Mouse (Mus musculus) stomach, embryonic 15.5 days (tissue): Measurements from ENCODE around the gene Sema4d. TPM values are rescaled to one million over a fixed set of nuclear protein-coding genes. Genes with fewer than 3 reads are reported as not detected.
A peak's percentile ranks its signal among the peaks of the same experiment; 100 is the strongest.

Source experiments
- ATAC-seq: fragments of 200-750 bp; cut with Nextera tagmentation; 2 replicates; pipeline ENCODE4 v1.8.0; 2017; ENCODE audit warnings: low read depth, moderate number of reproducible peaks, moderate TSS enrichment; ENCODE audit not compliant: insufficient read depth, low FRiP score
- H3K27ac ChIP-seq: fragments of 300-500 bp; sonication (generic); 2 replicates; pipeline ENCODE4 v1.5.1; 2015; ENCODE audit warnings: mild to moderate bottlenecking, inconsistent platforms
- H3K27me3 ChIP-seq: fragments of 300-500 bp; sonication (generic); replicated peaks from 2 replicates; pipeline ENCODE4 v1.6.1; 2015; ENCODE audit warnings: inconsistent platforms
- H3K36me3 ChIP-seq: fragments of 300-500 bp; sonication (generic); 2 replicates; pipeline ENCODE4 v1.6.1; 2015; ENCODE audit warnings: inconsistent platforms
- H3K4me1 ChIP-seq: fragments of 300-500 bp; sonication (generic); 2 replicates; pipeline ENCODE4 v1.6.1; 2015; ENCODE audit warnings: inconsistent platforms
- H3K4me2 ChIP-seq: fragments of 300-500 bp; sonication (generic); 2 replicates; pipeline ENCODE4 v1.6.1; 2015; ENCODE audit warnings: mild to moderate bottlenecking, inconsistent platforms
- H3K4me3 ChIP-seq: fragments of 300-500 bp; sonication (generic); replicated peaks from 2 replicates; pipeline ENCODE4 v1.5.1; 2015; ENCODE audit warnings: inconsistent platforms
- H3K9ac ChIP-seq: fragments of 300-500 bp; sonication (generic); 2 replicates; pipeline ENCODE4 v1.6.1; 2015; ENCODE audit warnings: inconsistent platforms
- H3K9me3 ChIP-seq: fragments of 300-500 bp; sonication (generic); 2 replicates; pipeline ENCODE4 v1.6.1; 2016; ENCODE audit warnings: inconsistent platforms
- WGBS: fragments of 180-500 bp; shearing (Covaris S2); methylation state at CpG from one replicate; pipeline ENCODE4 v1.1.7; 2015; 5-methylcytosine and 5-hydroxymethylcytosine counted together
- polyA plus RNA-seq: library from polyadenylated mRNA; unstranded; fragments of >200 nt; fragmentation: Nextera tagmentation; extraction: Ambion mirVana; gene quantifications from 2 replicates; pipeline ENCODE4 v1.2.1, GENCODE M21; 2015

Sema4d gene
- polyA plus RNA-seq, 1 experiment from 2014 or later, result 10.2 TPM

DNA sequence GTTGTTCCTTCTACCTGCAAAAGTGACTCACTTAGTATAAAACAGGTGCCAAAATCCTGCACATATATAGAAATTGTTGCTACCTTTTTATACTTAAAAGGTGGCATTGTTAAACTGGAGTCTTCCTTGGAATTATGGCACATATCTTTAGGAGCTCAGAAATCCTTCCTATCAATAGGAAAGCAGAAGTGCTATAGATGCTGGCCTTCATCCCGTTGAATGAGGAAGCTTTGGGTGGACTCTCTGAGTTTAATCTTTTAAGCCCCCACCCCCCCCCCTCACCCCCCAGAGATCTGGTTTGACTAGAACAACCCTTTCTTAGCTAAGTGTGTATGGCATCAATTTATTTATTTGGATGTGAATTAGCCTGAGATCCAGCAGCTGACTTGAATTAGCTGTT is 143.8 kb downstream of the Sema4d start:
- ATAC-seq, result no peak
- Histone ChIP-seq H3K27me3 (no peaks in the 10 kb centered on the region), H3K9ac (no peak overlapping the region), H3K9me3 (no peaks in the 10 kb centered on the region), H3K4me3 (no peak overlapping the region), H3K4me1 (peaks cover 24% of the 10 kb centered on the region), H3K36me3 (peaks cover 16% of the 10 kb centered on the region), H3K27ac (no peak overlapping the region), H3K4me2 (no peak overlapping the region)
- WGBS, result 58% methylated on average over 1 of the region's 1 CpGs

- Histone ChIP-seq H3K4me3 (no peak overlapping the region), H3K27ac (no peak overlapping the region), H3K9ac (no peak overlapping the region), H3K4me1 (peaks cover 24% of the 10 kb centered on the region), H3K36me3 (peaks cover 7% of the 10 kb centered on the region; the same call in 1 of the 2 replicates), H3K9me3 (no peaks in the 10 kb centered on the region), H3K27me3 (no peaks in the 10 kb centered on the region), H3K4me2 (peak overlapping the region; percentile 62)
- 76% methylated on average over 4 of the region's 4 CpGs for WGBS
- no peak for ATAC-seq
Observed at GRCm38 (mm10) chr13:51648237-51648636, 145.3 kb downstream of the Sema4d start.

- WGBS, result 83% methylated on average over 3 of the region's 3 CpGs
- ATAC-seq, result no peak
- peak overlapping the region; percentile 62 for H3K4me2 ChIP-seq
- peak overlapping the region; percentile 39; the same call in 1 of the 2 replicates for H3K4me3 ChIP-seq
- H3K9me3 ChIP-seq, result no peaks in the 10 kb centered on the region
- H3K4me1 ChIP-seq, result peaks cover 24% of the 10 kb centered on the region
- peaks cover 3% of the 10 kb centered on the region; the same call in 1 of the 2 replicates for H3K36me3 ChIP-seq
- no peaks in the 10 kb centered on the region for H3K27me3 ChIP-seq
- no peak overlapping the region for H3K27ac ChIP-seq
- H3K9ac ChIP-seq, result no peak overlapping the region
Observed at GRCm38 (mm10) chr13:51647770-51648169, 145.8 kb downstream of the Sema4d start.

GRCm38 (mm10) chr13:51646362-51647027 is 147.1 kb downstream of the Sema4d start:
- H3K4me2 ChIP-seq, result peak overlapping the region; percentile 62
- H3K27ac ChIP-seq, result no peak overlapping the region
- no peaks in the 10 kb centered on the region for H3K27me3 ChIP-seq
- H3K36me3 ChIP-seq, result no peaks in the 10 kb centered on the region
- peaks cover 22% of the 10 kb centered on the region for H3K4me1 ChIP-seq
- peak overlapping the region; percentile 66 for H3K4me3 ChIP-seq
- 25% methylated on average over 3 of the region's 3 CpGs for WGBS
- H3K9me3 ChIP-seq, result no peaks in the 10 kb centered on the region
- ATAC-seq, result no peak
- H3K9ac ChIP-seq, result peak overlapping the region; percentile 58

DNA sequence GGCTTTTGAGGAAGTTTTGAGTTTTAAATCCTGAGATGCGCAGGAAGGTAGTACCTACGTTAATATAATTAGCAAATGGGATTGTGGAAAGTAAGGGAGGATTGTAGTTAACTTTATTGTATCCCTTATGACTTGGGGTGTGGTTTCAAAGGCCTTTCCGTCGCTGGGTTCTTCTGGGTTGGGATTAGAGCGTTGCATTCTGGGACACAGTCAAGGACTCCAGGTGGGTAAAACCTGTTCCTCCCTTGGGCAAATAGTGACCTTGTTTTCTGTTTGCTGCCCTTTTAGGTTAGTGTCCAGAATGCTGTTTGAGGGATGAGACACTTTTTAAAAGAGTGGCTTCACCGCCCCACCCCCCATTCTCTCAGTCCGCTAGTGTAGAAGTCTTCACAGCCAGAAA is 147.7 kb downstream of the Sema4d start:
- H3K9me3 ChIP-seq, result no peaks in the 10 kb centered on the region
- peaks cover 16% of the 10 kb centered on the region for H3K4me1 ChIP-seq
- peak overlapping the region; percentile 58 for H3K9ac ChIP-seq
- H3K36me3 ChIP-seq, result no peaks in the 10 kb centered on the region
- H3K4me2 ChIP-seq, result peak overlapping the region; percentile 62
- 0% methylated on average over 7 of the region's 7 CpGs for WGBS
- H3K27me3 ChIP-seq, result no peaks in the 10 kb centered on the region
- no peak for ATAC-seq
- H3K4me3 ChIP-seq, result peak overlapping the region; percentile 66
- peak overlapping the region; percentile 78 for H3K27ac ChIP-seq

GRCm38 (mm10) chr13:51644829-51645789 is 148.4 kb downstream of the Sema4d start, which contains the start of gene Cks2:
TSS of gene Cks2 (plus strand) at chr13:51645232.
- peak within 1 kb of the TSS; percentile 66 for H3K4me3 ChIP-seq
- no peaks in the 10 kb centered on the region for H3K9me3 ChIP-seq
- WGBS, result under 1% methylated on average over 83 of the region's 83 CpGs
- ATAC-seq, result peak; percentile 97
- H3K4me1 ChIP-seq, result peaks cover 16% of the 10 kb centered on the region; the same call in 1 of the 2 replicates
- peak within 1 kb of the TSS; percentile 79 for H3K27ac ChIP-seq
- H3K4me2 ChIP-seq, result peak within 1 kb of the TSS; percentile 62
- H3K36me3 ChIP-seq, result no peaks in the 10 kb centered on the region
- H3K9ac ChIP-seq, result peak within 1 kb of the TSS; percentile 58
- H3K27me3 ChIP-seq, result no peaks in the 10 kb centered on the region

GRCm38 (mm10) chr13:51643924-51644828 is 149.4 kb downstream of the Sema4d start:
- 43% methylated on average over 20 of the region's 20 CpGs for WGBS
- Histone ChIP-seq H3K27ac (peak overlapping the region; percentile 79), H3K9me3 (no peaks in the 10 kb centered on the region), H3K4me3 (peak overlapping the region; percentile 66), H3K9ac (0 out of 2 replicates have a peak overlapping the region, but pooled peaks have one; percentile 21), H3K36me3 (no peaks in the 10 kb centered on the region), H3K27me3 (no peaks in the 10 kb centered on the region), H3K4me2 (peak overlapping the region; percentile 57), H3K4me1 (peaks cover 16% of the 10 kb centered on the region; the same call in 1 of the 2 replicates)
- ATAC-seq, result no peak

- Histone ChIP-seq H3K27ac (peak overlapping the region; percentile 40), H3K9ac (no peak overlapping the region), H3K9me3 (no peaks in the 10 kb centered on the region), H3K4me3 (no peak overlapping the region), H3K4me1 (peaks cover 5% of the 10 kb centered on the region; the same call in 1 of the 2 replicates), H3K4me2 (peak overlapping the region; percentile 16; the same call in 1 of the 2 replicates), H3K36me3 (no peaks in the 10 kb centered on the region), H3K27me3 (no peaks in the 10 kb centered on the region)
- 33% methylated on average over 11 of the region's 11 CpGs for WGBS
- ATAC-seq, result no peak
Observed at GRCm38 (mm10) chr13:51642171-51642778, 151.3 kb downstream of the Sema4d start.

DNA sequence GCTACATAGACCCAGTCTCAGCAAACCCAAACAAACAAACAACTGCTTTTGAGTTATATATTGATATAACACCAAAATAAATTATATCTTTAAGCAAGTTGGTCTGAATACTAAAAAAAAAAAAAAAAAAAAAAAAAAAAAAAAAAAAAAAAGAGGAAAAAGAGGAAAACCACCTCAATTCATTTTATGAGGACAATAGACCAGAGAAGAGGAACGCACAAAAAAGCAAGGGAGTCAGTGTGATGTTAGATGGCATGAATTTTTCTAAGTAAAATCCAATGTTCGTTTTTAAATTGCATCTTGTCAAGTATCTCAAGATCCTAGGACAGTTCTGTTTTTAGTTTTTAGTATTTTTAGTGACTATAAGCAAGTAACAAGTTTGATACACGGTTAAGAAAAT is 152.1 kb downstream of the Sema4d start:
- H3K9me3 ChIP-seq, result no peaks in the 10 kb centered on the region
- H3K27me3 ChIP-seq, result no peaks in the 10 kb centered on the region
- H3K27ac ChIP-seq, result no peak overlapping the region
- no peak overlapping the region for H3K9ac ChIP-seq
- H3K36me3 ChIP-seq, result no peaks in the 10 kb centered on the region
- 83% methylated on average over 3 of the region's 3 CpGs for WGBS
- no peaks in the 10 kb centered on the region for H3K4me1 ChIP-seq
- H3K4me2 ChIP-seq, result no peak overlapping the region
- no peak overlapping the region for H3K4me3 ChIP-seq
- no peak for ATAC-seq

GRCm38 (mm10) chr13:51638958-51639357 is 154.6 kb downstream of the Sema4d start:
- Histone ChIP-seq H3K27ac (no peak overlapping the region), H3K9me3 (no peaks in the 10 kb centered on the region), H3K4me1 (no peaks in the 10 kb centered on the region), H3K27me3 (no peaks in the 10 kb centered on the region), H3K9ac (no peak overlapping the region), H3K36me3 (no peaks in the 10 kb centered on the region), H3K4me2 (no peak overlapping the region), H3K4me3 (no peak overlapping the region)
- no peak for ATAC-seq
- WGBS, result 78% methylated on average over 4 of the region's 4 CpGs
